Mouse (Mus musculus): ENCODE measurements around the gene Cct5. TPM values are rescaled to one million over a fixed set of nuclear protein-coding genes. Genes with fewer than 3 reads are reported as not detected.
"Not testable (repeated sequence)": the region's sequence is repeated elsewhere in the genome, so short reads cannot be mapped to it uniquely, and the experiment has no call there.

Cct5 gene
- polyA plus RNA-seq, 1 experiment from 2014 or later = 401 TPM

DNA sequence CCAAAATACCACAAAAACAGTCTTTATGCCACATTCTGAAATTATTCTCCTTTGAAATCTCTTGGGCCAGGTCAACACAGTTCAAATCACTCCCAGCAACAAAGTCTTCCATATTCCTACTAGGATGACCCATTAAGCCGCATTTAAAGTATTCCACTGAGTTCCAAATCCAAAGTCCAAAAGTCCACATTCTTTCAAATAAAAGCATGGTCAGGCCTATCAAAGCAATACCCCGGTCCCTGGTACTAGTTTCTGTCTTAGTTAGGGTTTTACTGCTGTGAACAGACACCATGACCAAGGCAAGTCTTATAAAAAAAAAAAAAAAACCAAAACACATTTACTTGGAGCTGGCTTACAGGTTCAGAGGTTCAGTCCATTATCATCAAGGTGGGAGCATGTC is 20.5 kb downstream of the Cct5 start:
- not testable (repeated sequence) for H3K4me3 ChIP-seq; H3K9ac ChIP-seq; ATAC-seq (ENCODE audit: insufficient number of reproducible peaks, low FRiP score); H3K9me3 ChIP-seq (replicated peaks); H3K27me3 ChIP-seq (replicated peaks); H3K36me3 ChIP-seq; H3K4me2 ChIP-seq; H3K27ac ChIP-seq (ENCODE audit: poor library complexity, severe bottlenecking)
- peaks cover 13% of the 10 kb centered on the region for H3K4me1 ChIP-seq (replicated peaks)
- 81% methylated on average over 2 of the region's 2 CpGs for WGBS

- ATAC-seq (ENCODE audit: insufficient number of reproducible peaks, low FRiP score) = no peak
- Histone ChIP-seq H3K36me3 (no peaks in the 10 kb centered on the region), H3K4me1 (replicated peaks) (no peaks in the 10 kb centered on the region), H3K9ac (no peak overlapping the region), H3K4me3 (no peak overlapping the region), H3K27ac (ENCODE audit: poor library complexity, severe bottlenecking) (no peak overlapping the region), H3K27me3 (replicated peaks) (no peaks in the 10 kb centered on the region), H3K4me2 (no peak overlapping the region), H3K9me3 (replicated peaks) (no peaks in the 10 kb centered on the region)
- 67% methylated on average over 5 of the region's 5 CpGs for WGBS
Measured at GRCm38 (mm10) chr15:31576076-31576475, 25.5 kb downstream of the Cct5 start.

DNA sequence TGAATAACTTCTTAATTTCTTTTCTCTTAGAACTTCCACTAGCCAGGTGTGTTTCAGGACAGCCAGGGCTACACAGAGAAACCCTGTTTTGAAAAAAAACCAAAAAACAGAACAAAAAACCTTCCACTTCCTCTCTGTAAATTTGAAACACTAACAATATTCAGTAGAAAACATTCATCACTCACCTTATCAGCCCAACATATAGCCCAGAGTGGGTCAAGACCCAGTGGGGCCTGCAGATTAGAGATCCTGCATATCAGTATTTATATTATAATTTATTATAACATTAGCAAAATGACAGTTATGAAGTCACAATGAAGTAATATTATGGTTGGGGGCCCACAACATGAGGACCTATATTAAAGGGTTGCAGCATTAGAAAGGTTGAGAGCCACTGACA is 27.9 kb downstream of the Cct5 start:
- Histone ChIP-seq H3K36me3 (no peaks in the 10 kb centered on the region), H3K4me2 (no peak overlapping the region), H3K4me3 (no peak overlapping the region), H3K9me3 (replicated peaks) (no peaks in the 10 kb centered on the region), H3K4me1 (replicated peaks) (peaks cover 10% of the 10 kb centered on the region), H3K9ac (no peak overlapping the region), H3K27ac (ENCODE audit: poor library complexity, severe bottlenecking) (no peak overlapping the region), H3K27me3 (replicated peaks) (no peaks in the 10 kb centered on the region)
- ATAC-seq (ENCODE audit: insufficient number of reproducible peaks, low FRiP score) = no peak

- Histone ChIP-seq H3K27me3 (replicated peaks) (no peaks in the 10 kb centered on the region), H3K9ac (no peak overlapping the region), H3K9me3 (replicated peaks) (no peaks in the 10 kb centered on the region), H3K4me3 (no peak overlapping the region), H3K27ac (ENCODE audit: poor library complexity, severe bottlenecking) (no peak overlapping the region), H3K4me1 (replicated peaks) (peaks cover 13% of the 10 kb centered on the region), H3K36me3 (no peaks in the 10 kb centered on the region), H3K4me2 (no peak overlapping the region)
- ATAC-seq (ENCODE audit: insufficient number of reproducible peaks, low FRiP score) = no peak
- 47% methylated on average over 4 of the region's 4 CpGs for WGBS
Measured at GRCm38 (mm10) chr15:31573287-31573686, 28.3 kb downstream of the Cct5 start.

- no peak overlapping the region for H3K4me3 ChIP-seq
Measured at GRCm38 (mm10) chr15:31571906-31572722, 29.5 kb downstream of the Cct5 start.

DNA sequence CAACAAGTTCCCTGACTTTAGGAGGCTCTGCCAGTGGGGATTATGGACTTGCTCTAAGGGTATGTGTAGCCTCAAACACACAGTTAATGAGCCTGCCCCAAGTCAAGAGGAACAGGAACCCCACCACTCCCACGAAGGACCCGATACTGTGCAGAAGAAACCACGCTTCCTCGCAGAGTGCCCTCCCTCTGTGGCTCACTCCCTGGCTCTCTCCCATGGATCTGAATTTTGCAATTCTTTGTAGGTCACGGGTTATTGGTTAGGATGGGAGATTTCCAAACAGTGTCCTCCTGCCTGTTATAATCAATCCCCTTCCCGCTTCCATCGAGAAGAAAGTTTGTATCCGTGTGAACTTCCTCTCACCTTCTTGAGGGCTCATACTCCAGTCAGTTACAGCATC is 30.6 kb downstream of the Cct5 start:
- Histone ChIP-seq H3K27me3 (replicated peaks) (no peaks in the 10 kb centered on the region), H3K4me3 (no peak overlapping the region), H3K9ac (no peak overlapping the region), H3K9me3 (replicated peaks) (no peaks in the 10 kb centered on the region), H3K4me1 (replicated peaks) (peaks cover 16% of the 10 kb centered on the region), H3K36me3 (no peaks in the 10 kb centered on the region), H3K27ac (ENCODE audit: poor library complexity, severe bottlenecking) (no peak overlapping the region), H3K4me2 (no peak overlapping the region)
- WGBS = 86% methylated on average over 8 of the region's 8 CpGs
- ATAC-seq (ENCODE audit: insufficient number of reproducible peaks, low FRiP score) = no peak

More at GRCm38 (mm10) chr15:31571906-31572722, 29.5 kb downstream of the Cct5 start:
- WGBS = 84% methylated on average over 16 of the region's 16 CpGs
- Histone ChIP-seq H3K9ac (no peak overlapping the region), H3K4me2 (no peak overlapping the region), H3K36me3 (no peaks in the 10 kb centered on the region), H3K9me3 (replicated peaks) (no peaks in the 10 kb centered on the region), H3K27me3 (replicated peaks) (no peaks in the 10 kb centered on the region), H3K4me1 (replicated peaks) (peaks cover 16% of the 10 kb centered on the region), H3K27ac (ENCODE audit: poor library complexity, severe bottlenecking) (no peak overlapping the region)
- no peak for ATAC-seq (ENCODE audit: insufficient number of reproducible peaks, low FRiP score)

GRCm38 (mm10) chr15:31569325-31570022 is 32.1 kb downstream of the Cct5 start:
- peaks cover 16% of the 10 kb centered on the region for H3K4me1 ChIP-seq (replicated peaks)
- H3K9me3 ChIP-seq (replicated peaks) = no peaks in the 10 kb centered on the region
- no peaks in the 10 kb centered on the region for H3K36me3 ChIP-seq
- WGBS = 56% methylated on average over 9 of the region's 9 CpGs
- H3K27ac ChIP-seq (ENCODE audit: poor library complexity, severe bottlenecking) = no peak overlapping the region
- no peak overlapping the region for H3K4me3 ChIP-seq
- ATAC-seq (ENCODE audit: insufficient number of reproducible peaks, low FRiP score) = no peak
- no peak overlapping the region for H3K4me2 ChIP-seq
- H3K9ac ChIP-seq = no peak overlapping the region
- no peaks in the 10 kb centered on the region for H3K27me3 ChIP-seq (replicated peaks)

- peak; percentile 88 for ATAC-seq (ENCODE audit: insufficient number of reproducible peaks, low FRiP score)
- no peaks in the 10 kb centered on the region for H3K36me3 ChIP-seq
- H3K9me3 ChIP-seq (replicated peaks) = no peaks in the 10 kb centered on the region
- H3K27me3 ChIP-seq (replicated peaks) = no peaks in the 10 kb centered on the region
- peaks cover 16% of the 10 kb centered on the region for H3K4me1 ChIP-seq (replicated peaks)
- H3K4me3 ChIP-seq = peak overlapping the region; percentile 9
- 7% methylated on average over 12 of the region's 12 CpGs for WGBS
- H3K27ac ChIP-seq (ENCODE audit: poor library complexity, severe bottlenecking) = peak overlapping the region; percentile 48
- peak overlapping the region; percentile 3; the same call in 1 of the 2 replicates for H3K9ac ChIP-seq
- H3K4me2 ChIP-seq = peak overlapping the region; percentile 51
Measured at GRCm38 (mm10) chr15:31568581-31568996, 33.0 kb downstream of the Cct5 start.

DNA sequence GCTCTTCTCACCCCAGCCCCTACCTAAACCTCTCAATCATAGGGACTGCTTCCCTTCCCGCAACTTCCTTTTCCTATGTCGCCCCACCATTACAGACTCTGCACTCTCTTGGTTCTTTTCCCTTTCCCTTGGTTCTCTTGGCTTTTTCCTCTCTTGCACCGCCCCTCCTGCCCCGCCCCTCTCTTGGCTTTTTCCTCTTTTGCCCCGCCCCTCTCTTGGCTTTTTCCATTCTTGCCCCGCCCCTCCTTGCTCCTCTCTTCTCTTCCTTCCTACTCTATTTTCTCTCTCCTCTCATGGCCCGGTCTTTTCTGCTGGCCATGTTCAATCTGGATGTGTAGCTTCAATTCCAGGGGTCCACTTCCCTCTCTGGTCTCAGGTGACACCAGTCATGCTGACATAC is 34.2 kb downstream of the Cct5 start:
- no peak for ATAC-seq (ENCODE audit: insufficient number of reproducible peaks, low FRiP score)
- no peaks in the 10 kb centered on the region for H3K9me3 ChIP-seq (replicated peaks)
- no peak overlapping the region for H3K27ac ChIP-seq (ENCODE audit: poor library complexity, severe bottlenecking)
- no peak overlapping the region for H3K4me2 ChIP-seq
- no peak overlapping the region for H3K4me3 ChIP-seq
- peaks cover 22% of the 10 kb centered on the region for H3K4me1 ChIP-seq (replicated peaks)
- no peak overlapping the region for H3K9ac ChIP-seq
- no peaks in the 10 kb centered on the region for H3K36me3 ChIP-seq
- H3K27me3 ChIP-seq (replicated peaks) = no peaks in the 10 kb centered on the region
- 60% methylated on average over 7 of the region's 7 CpGs for WGBS

DNA sequence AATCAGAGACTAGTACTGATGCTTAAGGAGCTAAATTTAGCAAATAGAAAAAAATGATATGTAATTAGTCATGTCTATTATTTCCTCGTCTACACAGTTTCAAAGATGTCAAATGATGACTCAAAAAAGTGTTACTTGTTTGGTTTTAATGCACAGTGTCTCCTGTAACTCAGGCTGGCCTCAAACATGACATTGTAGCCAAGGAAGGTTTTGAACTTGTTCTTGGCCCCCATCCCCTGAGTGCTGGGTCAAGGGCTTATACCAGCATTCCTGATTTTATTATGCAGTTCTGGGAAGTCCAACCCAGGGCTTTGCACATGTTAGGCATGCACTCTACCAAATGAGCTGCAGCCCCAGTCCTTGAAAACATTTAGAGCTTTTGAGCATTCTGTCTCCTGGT is 35.8 kb downstream of the Cct5 start:
- Histone ChIP-seq H3K36me3 (no peaks in the 10 kb centered on the region), H3K27me3 (replicated peaks) (no peaks in the 10 kb centered on the region), H3K9ac (no peak overlapping the region), H3K27ac (ENCODE audit: poor library complexity, severe bottlenecking) (no peak overlapping the region), H3K4me2 (no peak overlapping the region), H3K9me3 (replicated peaks) (no peaks in the 10 kb centered on the region), H3K4me3 (no peak overlapping the region), H3K4me1 (replicated peaks) (peaks cover 22% of the 10 kb centered on the region)
- no peak for ATAC-seq (ENCODE audit: insufficient number of reproducible peaks, low FRiP score)
- 64% methylated on average over 1 of the region's 1 CpGs for WGBS

DNA sequence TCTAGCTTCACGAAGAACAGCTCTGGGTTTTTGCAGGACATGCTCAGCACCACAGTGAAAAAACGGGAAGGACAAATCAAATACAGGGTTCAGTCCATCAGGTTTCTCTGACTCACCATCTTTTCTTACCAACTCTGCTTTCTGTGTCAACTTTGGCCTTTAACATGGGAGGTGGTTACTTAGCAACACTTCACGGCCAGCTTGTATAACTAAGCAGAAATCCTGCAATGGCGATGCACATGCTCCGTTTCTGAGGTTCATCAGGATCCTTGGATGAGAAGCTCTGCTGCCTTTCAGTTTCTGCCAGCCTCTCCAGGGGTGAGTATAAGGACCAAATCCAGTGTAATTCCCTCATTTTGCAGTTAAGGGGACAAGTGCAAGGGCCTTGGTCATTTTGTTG is 36.4 kb downstream of the Cct5 start, which contains the start of gene Cmbl:
Gene Cmbl, plus strand, starts transcription at position 206 of the 400 bp plus-strand sequence.
- H3K9ac ChIP-seq = no peak within 1 kb of the TSS
- WGBS = 76% methylated on average over 5 of the region's 5 CpGs
- no peaks in the 10 kb centered on the region for H3K9me3 ChIP-seq (replicated peaks)
- peaks cover 22% of the 10 kb centered on the region for H3K4me1 ChIP-seq (replicated peaks)
- no peaks in the 10 kb centered on the region for H3K36me3 ChIP-seq
- H3K27me3 ChIP-seq (replicated peaks) = no peaks in the 10 kb centered on the region
- H3K4me3 ChIP-seq = no peak within 1 kb of the TSS
- H3K27ac ChIP-seq (ENCODE audit: poor library complexity, severe bottlenecking) = no peak within 1 kb of the TSS
- no peak within 1 kb of the TSS for H3K4me2 ChIP-seq
- ATAC-seq (ENCODE audit: insufficient number of reproducible peaks, low FRiP score) = no peak
